Mouse (Mus musculus): ENCODE measurements around the gene Itgb8. TPM values are rescaled to one million over a fixed set of nuclear protein-coding genes. Genes with fewer than 3 reads are reported as not detected.

Gene Itgb8
- total and polyA plus RNA-seq, 3 experiments: not detected

GRCm38 (mm10) chr12:119113522-119114135 is 125.0 kb downstream of the Itgb8 start (continued):
- TF ChIP-seq MXI1 (IDR thresholded peaks at IDR 0.05; ENCODE audit: low read depth, low read length) (peak; percentile 52; the same call in 1 of the 2 replicates), NRF1 (IDR thresholded peaks at IDR 0.05; ENCODE audit: low read depth, low read length) (no peak), POLR2A (IDR thresholded peaks at IDR 0.05; ENCODE audit: low read depth, low read length) (no peak), SIN3A (IDR thresholded peaks at IDR 0.05; ENCODE audit: low read length) (peak; percentile 72), RAD21 (IDR thresholded peaks at IDR 0.05; ENCODE audit: low read depth, low read length) (peak; percentile 6), CHD1 (IDR thresholded peaks at IDR 0.05; ENCODE audit: low read depth, low read length) (no peak), RCOR1 (conservative IDR thresholded peaks at IDR 0.05; ENCODE audit: low read depth, low read length) (peak; percentile 82), CHD2 (IDR thresholded peaks at IDR 0.05; ENCODE audit: low read length) (peak; percentile 65; the same call in 1 of the 2 replicates), KAT2A (IDR thresholded peaks at IDR 0.05; ENCODE audit: insufficient replicate concordance, low read length) (0 out of 2 replicates have a peak, but pooled peaks have one; percentile 51), SMC3 (IDR thresholded peaks at IDR 0.05; ENCODE audit: low read depth, low read length) (no peak), ELF1 (IDR thresholded peaks at IDR 0.05; ENCODE audit: low read depth, low read length) (0 out of 2 replicates have a peak, but pooled peaks have one; percentile 35), ZC3H11A (IDR thresholded peaks at IDR 0.05; ENCODE audit: low read depth, low read length) (no peak), GABPA (IDR thresholded peaks at IDR 0.05; ENCODE audit: insufficient replicate concordance, low read depth, low read length) (no peak)

- in situ Hi-C loops (cut with MboI; ENCODE audit: low pct_ligation_motif_present, low pct_unique_long_range_greater_than_20kb, low sequenced_read_pairs): no loop called here
- no peaks in the 10 kb centered on the region for H3K9me3 ChIP-seq (replicated peaks; ENCODE audit: low read length)
- no peak for TF ChIP-seq MYC (IDR thresholded peaks at IDR 0.05; ENCODE audit: low read depth, low read length)
- no peak for TF ChIP-seq ZC3H11A (IDR thresholded peaks at IDR 0.05; ENCODE audit: low read depth, low read length)
- TF ChIP-seq IRF4 (IDR thresholded peaks at IDR 0.05; ENCODE audit: low read depth, low read length): no peak
- no peak for TF ChIP-seq MAFK (IDR thresholded peaks at IDR 0.05; ENCODE audit: insufficient replicate concordance, low read length)
Measured at GRCm38 (mm10) chr12:119110091-119110490, 128.5 kb downstream of the Itgb8 start.

More at GRCm38 (mm10) chr12:119110091-119110490, 128.5 kb downstream of the Itgb8 start:
- Histone ChIP-seq H3K4me1 (ENCODE audit: control insufficient read depth in 1 of 2, insufficient read depth in 2 of 2) (peaks cover 0 to 20% of the 10 kb centered on the region in 2 experiments; a peak in 2 of 4 replicates), H3K79me2 (replicated peaks; ENCODE audit: control insufficient read depth, extremely low read depth, insufficient read depth, poor library complexity, severe bottlenecking) (no peaks in the 10 kb centered on the region), H3K27me3 (replicated peaks) (no peaks in the 10 kb centered on the region), H3K4me2 (ENCODE audit: insufficient read depth, low read depth, poor library complexity, severe bottlenecking) (no peak overlapping the region), H3K4me3 (replicated peaks in 1 of 3; ENCODE audit: low read depth in 2 of 3, low read length in 2 of 3, poor library complexity in 1 of 3) (no peak overlapping the region), H3K9ac (ENCODE audit: insufficient read depth, low read depth) (no peak overlapping the region), H3K27ac (ENCODE audit: insufficient read depth, low read depth) (no peak overlapping the region), H3K36me3 (replicated peaks in 1 of 2; ENCODE audit: control insufficient read depth in 1 of 2, insufficient read depth in 1 of 2, low read length in 1 of 2) (no peaks in the 10 kb centered on the region)
- dilution Hi-C loops (cut with MboI; ENCODE audit: extremely low pct_ligation_motif_present, extremely low pct_unique_long_range_greater_than_20kb, low sequenced_read_pairs): no loop called here
- no peak for DNase-seq (ENCODE audit: extremely low read depth)

Other genes with a start within 250 kb of the Itgb8 start
- gene Macc1, start 75.5 kb upstream of the Itgb8 start, total RNA-seq (2012; rRNA removed): 0.04 TPM in 2 replicates
- gene Macc1, start 75.5 kb upstream of the Itgb8 start, total RNA-seq (2014; rRNA removed): 0.08 and 0.13 TPM in 2 replicates
- gene Macc1, start 75.5 kb upstream of the Itgb8 start, polyA plus RNA-seq (2012; ENCODE audit: insufficient read length, low read depth): 0.16 and 0.19 TPM in 2 replicates